Mouse (Mus musculus) forebrain, embryonic 15.5 days (tissue): Measurements from ENCODE around the gene Gimap5. TPM values are rescaled to one million over a fixed set of nuclear protein-coding genes. Genes with fewer than 3 reads are reported as not detected.
A peak's percentile ranks its signal among the peaks of the same experiment; 100 is the strongest.

Source experiments
- ATAC-seq: fragments of 200-750 bp; cut with Nextera tagmentation; replicated peaks from 2 replicates; pipeline ENCODE4 v1.8.0; 2017; ENCODE audit warnings: mild to moderate bottlenecking, moderate TSS enrichment, moderate library complexity
- H3K27ac ChIP-seq: fragments of 300-500 bp; sonication (generic); replicated peaks from 2 replicates; pipeline ENCODE4 v1.5.1; 2015; ENCODE audit warnings: mild to moderate bottlenecking, inconsistent platforms
- H3K27me3 ChIP-seq: fragments of 300-500 bp; sonication (generic); 2 replicates; pipeline ENCODE4 v1.6.1; 2015; ENCODE audit warnings: inconsistent platforms
- H3K36me3 ChIP-seq: fragments of 300-500 bp; sonication (generic); 2 replicates; pipeline ENCODE4 v1.6.1; 2015; ENCODE audit warnings: mild to moderate bottlenecking, inconsistent platforms
- H3K4me1 ChIP-seq: fragments of 300-500 bp; sonication (generic); 2 replicates; pipeline ENCODE4 v1.6.1; 2015; ENCODE audit warnings: inconsistent platforms
- H3K4me2 ChIP-seq: fragments of 300-500 bp; sonication (generic); replicated peaks from 2 replicates; pipeline ENCODE4 v1.6.1; 2015; ENCODE audit warnings: mild to moderate bottlenecking, inconsistent platforms
- H3K4me3 ChIP-seq: fragments of 300-500 bp; sonication (generic); 2 replicates; pipeline ENCODE4 v1.5.1; 2015; ENCODE audit warnings: mild to moderate bottlenecking, inconsistent platforms
- H3K9ac ChIP-seq: fragments of 300-500 bp; sonication (generic); replicated peaks from 2 replicates; pipeline ENCODE4 v1.6.1; 2015; ENCODE audit warnings: mild to moderate bottlenecking, inconsistent platforms
- H3K9me3 ChIP-seq: fragments of 300-500 bp; sonication (generic); 2 replicates; pipeline ENCODE4 v1.6.1; 2016; ENCODE audit warnings: inconsistent platforms
- WGBS: fragments of 180-500 bp; shearing (Covaris S2); methylation state at CpG from one replicate; pipeline ENCODE4 v1.1.7; 2015; ENCODE audit warnings: mixed read lengths; 5-methylcytosine and 5-hydroxymethylcytosine counted together
- polyA plus RNA-seq: library from polyadenylated mRNA; unstranded; fragments of >200 nt; fragmentation: Nextera tagmentation; extraction: Ambion mirVana; gene quantifications from 2 replicates; pipeline ENCODE4 v1.2.1, GENCODE M21; 2015

Gene Gimap5
- polyA plus RNA-seq, 1 experiment from 2014 or later, result 1.2 TPM

- no peaks in the 10 kb centered on the region for H3K9me3 ChIP-seq
- H3K4me3 ChIP-seq, result peak overlapping the region; percentile 48
- no peaks in the 10 kb centered on the region for H3K36me3 ChIP-seq
- 46% methylated on average over 9 of the region's 9 CpGs for WGBS
- ATAC-seq, result 0 out of 2 replicates have a peak, but pooled peaks have one; percentile 48
- H3K4me1 ChIP-seq, result 0 out of 2 replicates have a peak, but pooled peaks cover 5% of the 10 kb centered on the region
- H3K9ac ChIP-seq, result no peak overlapping the region
- peak overlapping the region; percentile 59; the same call in 1 of the 2 replicates for H3K4me2 ChIP-seq
- peaks cover 24% of the 10 kb centered on the region for H3K27me3 ChIP-seq
- H3K27ac ChIP-seq, result no peak overlapping the region
Observed at GRCm38 (mm10) chr6:48741711-48742206, 4.2 kb upstream of the Gimap5 start.

- Histone ChIP-seq H3K4me3 (peak overlapping the region; percentile 48), H3K4me1 (0 out of 2 replicates have a peak, but pooled peaks cover 5% of the 10 kb centered on the region), H3K27me3 (peaks cover 24% of the 10 kb centered on the region), H3K4me2 (peak overlapping the region; percentile 59), H3K9me3 (no peaks in the 10 kb centered on the region), H3K36me3 (no peaks in the 10 kb centered on the region), H3K9ac (peak overlapping the region; percentile 40), H3K27ac (no peak overlapping the region)
- peak; percentile 70 for ATAC-seq
- WGBS, result 1% methylated on average over 52 of the region's 52 CpGs
Observed at GRCm38 (mm10) chr6:48742422-48743351, 3.3 kb upstream of the Gimap5 start.

GRCm38 (mm10) chr6:48745490-48745889 is 507 bp upstream of the Gimap5 start:
- Histone ChIP-seq H3K27ac (no peak overlapping the region), H3K9me3 (no peaks in the 10 kb centered on the region), H3K4me1 (0 out of 2 replicates have a peak, but pooled peaks cover 5% of the 10 kb centered on the region), H3K4me2 (no peak overlapping the region), H3K9ac (no peak overlapping the region), H3K27me3 (peaks cover 24% of the 10 kb centered on the region), H3K36me3 (no peaks in the 10 kb centered on the region), H3K4me3 (no peak overlapping the region)
- ATAC-seq, result no peak
- WGBS, result 62% methylated on average over 2 of the region's 2 CpGs

GRCm38 (mm10) chr6:48747091-48747966 is 1.3 kb downstream of the Gimap5 start:
- WGBS, result 82% methylated on average over 7 of the region's 7 CpGs
- peaks cover 15% of the 10 kb centered on the region for H3K27me3 ChIP-seq
- no peak for ATAC-seq
- H3K4me1 ChIP-seq, result 0 out of 2 replicates have a peak, but pooled peaks cover 4% of the 10 kb centered on the region
- H3K4me2 ChIP-seq, result no peak overlapping the region
- H3K27ac ChIP-seq, result no peak overlapping the region
- H3K9me3 ChIP-seq, result no peaks in the 10 kb centered on the region
- H3K9ac ChIP-seq, result no peak overlapping the region
- H3K4me3 ChIP-seq, result no peak overlapping the region
- H3K36me3 ChIP-seq, result no peaks in the 10 kb centered on the region

GRCm38 (mm10) chr6:48763567-48764270 is 17.7 kb downstream of the Gimap5 start:
- WGBS, result 55% methylated on average over 7 of the region's 7 CpGs
- Histone ChIP-seq H3K4me3 (no peak overlapping the region), H3K4me1 (0 out of 2 replicates have a peak, but pooled peaks cover 2% of the 10 kb centered on the region), H3K27ac (no peak overlapping the region), H3K9ac (no peak overlapping the region), H3K4me2 (no peak overlapping the region), H3K9me3 (no peaks in the 10 kb centered on the region), H3K36me3 (no peaks in the 10 kb centered on the region), H3K27me3 (no peaks in the 10 kb centered on the region)
- ATAC-seq, result no peak

- no peak for ATAC-seq
- Histone ChIP-seq H3K27me3 (no peaks in the 10 kb centered on the region), H3K4me2 (no peak overlapping the region), H3K9ac (no peak overlapping the region), H3K27ac (no peak overlapping the region), H3K9me3 (no peaks in the 10 kb centered on the region), H3K36me3 (no peaks in the 10 kb centered on the region), H3K4me1 (0 out of 2 replicates have a peak, but pooled peaks cover 2% of the 10 kb centered on the region), H3K4me3 (no peak overlapping the region)
- 93% methylated on average over 10 of the region's 10 CpGs for WGBS
Observed at GRCm38 (mm10) chr6:48764496-48764895, 18.5 kb downstream of the Gimap5 start.

GRCm38 (mm10) chr6:48768178-48768869 is 22.3 kb downstream of the Gimap5 start:
- WGBS, result 71% methylated on average over 9 of the region's 9 CpGs
- Histone ChIP-seq H3K4me2 (no peak overlapping the region), H3K4me1 (peaks cover 4% of the 10 kb centered on the region; the same call in 1 of the 2 replicates), H3K9ac (no peak overlapping the region), H3K36me3 (no peaks in the 10 kb centered on the region), H3K27me3 (no peaks in the 10 kb centered on the region), H3K4me3 (no peak overlapping the region), H3K27ac (no peak overlapping the region), H3K9me3 (no peaks in the 10 kb centered on the region)
- ATAC-seq, result no peak

GRCm38 (mm10) chr6:48768933-48769332 is 22.9 kb downstream of the Gimap5 start:
- ATAC-seq, result no peak
- H3K4me2 ChIP-seq, result no peak overlapping the region
- WGBS, result 91% methylated on average over 3 of the region's 3 CpGs
- no peak overlapping the region for H3K4me3 ChIP-seq
- no peaks in the 10 kb centered on the region for H3K36me3 ChIP-seq
- peaks cover 2% of the 10 kb centered on the region; the same call in 1 of the 2 replicates for H3K4me1 ChIP-seq
- H3K27ac ChIP-seq, result no peak overlapping the region
- H3K9ac ChIP-seq, result no peak overlapping the region
- H3K27me3 ChIP-seq, result no peaks in the 10 kb centered on the region
- H3K9me3 ChIP-seq, result no peaks in the 10 kb centered on the region

- Histone ChIP-seq H3K9ac (no peak within 1 kb of the TSS), H3K4me2 (no peak within 1 kb of the TSS), H3K9me3 (no peaks in the 10 kb centered on the region), H3K27ac (no peak within 1 kb of the TSS), H3K4me3 (no peak within 1 kb of the TSS), H3K4me1 (peaks cover 2% of the 10 kb centered on the region; the same call in 1 of the 2 replicates), H3K36me3 (no peaks in the 10 kb centered on the region), H3K27me3 (no peaks in the 10 kb centered on the region)
- 93% methylated on average over 3 of the region's 3 CpGs for WGBS
- no peak for ATAC-seq
Observed at GRCm38 (mm10) chr6:48770696-48771095, 24.7 kb downstream of the Gimap5 start, which contains the start of gene Gimap3. TSS of gene Gimap3 (minus strand) at chr6:48770851.

- peak; percentile 43; the same call in 1 of the 2 replicates for ATAC-seq
- WGBS, result 12% methylated on average over 8 of the region's 8 CpGs
- Histone ChIP-seq H3K36me3 (no peaks in the 10 kb centered on the region), H3K4me3 (no peak overlapping the region), H3K27me3 (no peaks in the 10 kb centered on the region), H3K4me1 (peaks cover 2% of the 10 kb centered on the region; the same call in 1 of the 2 replicates), H3K4me2 (no peak overlapping the region), H3K27ac (no peak overlapping the region), H3K9me3 (no peaks in the 10 kb centered on the region), H3K9ac (no peak overlapping the region)
Observed at GRCm38 (mm10) chr6:48772030-48772429, 26.0 kb downstream of the Gimap5 start.

- no peak overlapping the region for H3K9ac ChIP-seq
- WGBS, result 83% methylated on average over 1 of the region's 1 CpGs
- no peak overlapping the region for H3K4me2 ChIP-seq
- H3K36me3 ChIP-seq, result no peaks in the 10 kb centered on the region
- H3K27ac ChIP-seq, result no peak overlapping the region
- no peaks in the 10 kb centered on the region for H3K9me3 ChIP-seq
- H3K4me3 ChIP-seq, result no peak overlapping the region
- no peaks in the 10 kb centered on the region for H3K27me3 ChIP-seq
- ATAC-seq, result no peak
- H3K4me1 ChIP-seq, result no peaks in the 10 kb centered on the region
Observed at GRCm38 (mm10) chr6:48784406-48784805, 38.4 kb downstream of the Gimap5 start.
